Mouse (Mus musculus) kidney, embryonic 16.5 days (tissue): ENCODE results near the gene B230104I21Rik. TPM values are rescaled to one million over a fixed set of nuclear protein-coding genes. Genes with fewer than 3 reads are reported as not detected.

Source experiments
- ATAC-seq: fragments of 200-750 bp; cut with Nextera tagmentation; 2 replicates; pipeline ENCODE4 v1.8.0; 2017; ENCODE audit warnings: moderate TSS enrichment; ENCODE audit not compliant: low FRiP score, low TSS enrichment
- H3K27ac ChIP-seq: fragments of 300-500 bp; sonication (generic); 2 replicates; pipeline ENCODE4 v1.5.1; 2014; ENCODE audit warnings: low read length
- H3K27me3 ChIP-seq: fragments of 300-500 bp; sonication (generic); 2 replicates; pipeline ENCODE4 v1.6.1; 2014; ENCODE audit warnings: low read length, control low read depth, mixed read lengths; ENCODE audit not compliant: insufficient read depth
- H3K36me3 ChIP-seq: fragments of 300-500 bp; sonication (generic); 2 replicates; pipeline ENCODE4 v1.6.1; 2014; ENCODE audit warnings: low read length, control low read depth, mixed read lengths; ENCODE audit not compliant: insufficient read depth
- H3K4me1 ChIP-seq: fragments of 300-500 bp; sonication (generic); 2 replicates; pipeline ENCODE4 v1.6.1; 2014; ENCODE audit warnings: low read length, control low read depth, mixed read lengths; ENCODE audit not compliant: insufficient read depth
- H3K4me2 ChIP-seq: fragments of 300-500 bp; sonication (generic); replicated peaks from 2 replicates; pipeline ENCODE4 v1.6.1; 2014; ENCODE audit warnings: low read depth, low read length
- H3K4me3 ChIP-seq: fragments of 300-500 bp; sonication (generic); 2 replicates; pipeline ENCODE4 v1.5.1; 2014; ENCODE audit warnings: mild to moderate bottlenecking, low read length
- H3K9ac ChIP-seq: fragments of 300-500 bp; sonication (generic); replicated peaks from 2 replicates; pipeline ENCODE4 v1.6.1; 2014; ENCODE audit warnings: low read length
- H3K9me3 ChIP-seq: fragments of 300-500 bp; sonication (generic); 2 replicates; pipeline ENCODE4 v1.6.1; 2016; ENCODE audit warnings: low read length, control low read depth
- WGBS: fragments of 180-500 bp; shearing (Covaris S2); extraction: QIAGEN DNeasy Blood & Tissue Kit; methylation state at CpG from one replicate; pipeline ENCODE4 v1.1.7; 2014; 5-methylcytosine and 5-hydroxymethylcytosine counted together
- polyA plus RNA-seq: library from polyadenylated mRNA; unstranded; fragments of >200 nt; fragmentation: Nextera tagmentation; extraction: Ambion mirVana; gene quantifications from 2 replicates; pipeline ENCODE4 v1.2.1, GENCODE M21; 2015

Gene B230104I21Rik
- polyA plus RNA-seq, result 0.37 TPM in 1 of 2 replicates, not detected in the other

DNA sequence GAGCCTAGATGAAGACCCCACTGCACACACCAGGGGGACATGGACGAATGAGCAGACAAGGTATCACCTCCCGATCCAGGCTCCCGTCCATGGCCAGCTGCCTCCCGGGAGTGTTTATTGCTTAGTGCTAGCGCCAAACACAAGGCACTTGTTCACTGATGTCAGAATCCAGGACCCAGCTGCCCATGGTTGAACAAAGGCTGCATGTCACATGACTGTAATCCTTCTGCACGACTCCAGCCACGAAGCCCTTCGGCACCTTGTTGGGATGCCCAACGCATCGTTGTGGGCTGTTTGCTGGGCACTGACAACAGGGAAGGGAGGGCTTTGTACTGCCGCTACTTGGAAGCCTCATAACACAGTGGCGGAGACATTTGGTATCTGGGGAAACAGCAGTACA lies at the start of gene B230104I21Rik:
Gene B230104I21Rik, plus strand, starts transcription at position 367 of the 400 bp plus-strand sequence.
- H3K9ac ChIP-seq, result peak within 1 kb of the TSS; percentile 46; the same call in 1 of the 2 replicates
- ATAC-seq, result no peak
- H3K4me3 ChIP-seq, result peak within 1 kb of the TSS; percentile 10; the same call in 1 of the 2 replicates
- H3K9me3 ChIP-seq, result no peaks in the 10 kb centered on the region
- H3K27me3 ChIP-seq, result peaks cover 91% of the 10 kb centered on the region
- H3K4me1 ChIP-seq, result peaks cover 46% of the 10 kb centered on the region
- peak within 1 kb of the TSS; percentile 82 for H3K27ac ChIP-seq
- peak within 1 kb of the TSS; percentile 39 for H3K4me2 ChIP-seq
- WGBS, result 54% methylated on average over 12 of the region's 12 CpGs
- no peaks in the 10 kb centered on the region for H3K36me3 ChIP-seq

DNA sequence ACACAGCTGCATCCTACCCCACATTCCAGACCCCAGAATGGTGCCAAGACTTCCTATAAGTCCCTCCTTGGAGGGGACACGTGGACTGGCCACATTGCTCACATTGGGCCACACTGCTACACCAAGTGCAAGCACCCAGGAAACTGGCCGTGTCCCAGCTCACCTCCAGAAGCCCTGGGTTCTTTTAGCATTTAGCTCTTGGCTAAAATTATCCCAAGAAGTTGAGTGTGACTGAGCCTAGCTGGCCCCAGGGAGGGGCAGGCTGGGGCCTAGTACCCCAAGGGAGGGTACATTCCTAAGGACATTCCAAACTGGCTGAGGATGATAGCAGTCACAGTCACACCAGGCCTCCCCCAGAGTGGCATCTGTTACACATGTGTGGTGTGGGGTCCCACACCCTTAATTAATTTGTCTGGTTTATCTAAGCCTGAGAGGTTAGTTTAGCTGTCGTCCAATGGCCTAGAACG lies 42.2 kb upstream of the B230104I21Rik start:
- Histone ChIP-seq H3K27me3 (peaks cover 2% of the 10 kb centered on the region; the same call in 1 of the 2 replicates), H3K4me2 (no peak overlapping the region), H3K9me3 (no peaks in the 10 kb centered on the region), H3K36me3 (peaks cover 5% of the 10 kb centered on the region; the same call in 1 of the 2 replicates), H3K4me1 (peaks cover 46% of the 10 kb centered on the region), H3K4me3 (no peak overlapping the region), H3K9ac (peak overlapping the region; percentile 27), H3K27ac (peak overlapping the region; percentile 91)
- peak; percentile 70 for ATAC-seq
- 37% methylated on average over 4 of the region's 4 CpGs for WGBS

DNA sequence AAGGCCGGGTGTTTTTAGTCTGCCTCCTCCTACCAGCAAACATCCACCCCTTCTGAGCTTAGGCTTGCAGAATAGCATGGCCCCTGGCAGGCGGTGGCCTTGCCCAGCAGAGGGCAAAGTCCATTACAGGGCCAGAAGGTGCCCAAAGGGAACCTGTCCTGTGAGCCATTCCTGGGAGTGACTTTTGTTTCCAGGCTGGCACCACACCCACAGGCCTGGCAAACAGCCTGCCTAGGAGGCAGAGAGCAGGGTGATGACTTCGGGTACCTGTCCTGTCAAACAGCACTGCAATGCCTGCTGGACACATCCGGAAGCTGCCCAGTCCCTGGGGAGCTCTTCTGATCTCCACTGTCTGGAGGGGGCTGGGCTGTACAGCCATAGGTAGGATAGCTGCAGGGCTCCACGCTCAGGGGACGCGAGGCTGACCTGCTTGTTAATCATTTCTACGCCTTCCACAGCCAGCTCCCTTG lies 41.6 kb upstream of the B230104I21Rik start:
- Histone ChIP-seq H3K27ac (peak overlapping the region; percentile 91), H3K4me1 (peaks cover 46% of the 10 kb centered on the region), H3K4me2 (0 out of 2 replicates have a peak overlapping the region, but pooled peaks have one; percentile 14), H3K9me3 (no peaks in the 10 kb centered on the region), H3K4me3 (no peak overlapping the region), H3K9ac (0 out of 2 replicates have a peak overlapping the region, but pooled peaks have one; percentile 4), H3K36me3 (peaks cover 5% of the 10 kb centered on the region; the same call in 1 of the 2 replicates), H3K27me3 (peaks cover 7% of the 10 kb centered on the region)
- peak; percentile 82 for ATAC-seq
- WGBS, result 6% methylated on average over 8 of the region's 8 CpGs

DNA sequence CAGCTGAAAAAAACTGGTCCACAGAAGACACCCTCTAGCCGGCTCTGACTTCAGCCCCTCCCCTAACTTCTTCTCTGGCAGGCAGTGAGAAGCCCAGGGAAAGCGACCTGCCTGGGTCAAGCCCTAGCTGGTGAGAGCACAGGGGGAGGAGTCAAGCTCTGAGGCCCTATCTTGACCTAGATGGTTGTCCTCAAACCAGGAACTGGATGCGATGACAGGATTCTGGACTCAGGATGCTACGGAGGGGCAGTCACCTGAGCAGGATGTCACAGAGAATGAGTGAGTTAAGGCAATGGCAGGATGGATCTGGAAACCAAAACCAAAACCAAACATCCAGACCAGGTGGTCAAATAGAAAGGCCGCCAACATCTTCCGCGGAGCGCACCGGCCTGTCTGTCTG lies 38.2 kb upstream of the B230104I21Rik start:
- 23% methylated on average over 9 of the region's 9 CpGs for WGBS
- Histone ChIP-seq H3K9ac (peak overlapping the region; percentile 52), H3K4me1 (peaks cover 51% of the 10 kb centered on the region), H3K36me3 (no peaks in the 10 kb centered on the region), H3K27me3 (peaks cover 23% of the 10 kb centered on the region), H3K27ac (peak overlapping the region; percentile 79), H3K4me3 (peak overlapping the region; percentile 31), H3K4me2 (peak overlapping the region; percentile 43), H3K9me3 (no peaks in the 10 kb centered on the region)
- ATAC-seq, result peak; percentile 18

DNA sequence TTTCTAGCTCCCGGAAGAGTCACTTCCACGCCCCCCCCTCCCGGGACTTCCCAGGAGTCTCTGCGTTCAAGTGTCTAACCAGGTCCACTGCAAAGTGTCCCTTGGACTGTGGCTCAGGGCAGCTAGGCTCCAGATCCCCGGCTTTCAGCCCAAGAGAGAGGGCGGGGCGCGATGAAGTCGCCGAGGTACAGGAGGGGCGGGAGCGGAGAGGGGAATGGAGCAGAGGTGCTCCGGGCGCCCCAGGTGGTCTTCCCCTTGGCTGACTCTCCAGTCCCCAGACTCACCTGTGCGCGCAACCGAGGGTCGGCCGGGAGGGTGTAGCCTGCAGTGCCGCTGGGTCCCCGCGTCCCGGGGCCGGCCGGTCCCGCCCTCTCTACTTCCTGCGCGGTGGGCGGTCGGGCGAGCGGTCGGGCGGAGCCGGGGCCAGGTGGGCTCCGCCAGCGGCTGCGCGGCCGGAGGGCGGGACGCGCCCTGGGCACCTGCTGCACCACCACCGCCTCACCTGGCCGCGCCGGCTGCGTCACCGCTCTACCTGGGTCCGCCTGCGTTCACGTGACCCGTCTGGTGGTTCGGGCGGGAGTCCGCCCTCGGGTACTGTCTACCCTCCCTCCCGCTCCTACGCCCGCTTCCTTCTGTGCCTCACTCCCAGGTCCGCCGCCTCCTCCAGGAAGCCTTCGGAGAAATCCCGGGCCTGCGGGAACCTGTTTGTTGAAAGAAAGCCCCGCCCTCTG lies 36.2 kb upstream of the B230104I21Rik start:
- peak overlapping the region; percentile 66 for H3K9ac ChIP-seq
- H3K27me3 ChIP-seq, result peaks cover 23% of the 10 kb centered on the region
- H3K4me2 ChIP-seq, result peak overlapping the region; percentile 69
- no peaks in the 10 kb centered on the region for H3K9me3 ChIP-seq
- no peaks in the 10 kb centered on the region for H3K36me3 ChIP-seq
- ATAC-seq, result peak; percentile 80
- under 1% methylated on average over 62 of the region's 66 CpGs for WGBS
- H3K27ac ChIP-seq, result peak overlapping the region; percentile 91
- H3K4me3 ChIP-seq, result peak overlapping the region; percentile 59
- H3K4me1 ChIP-seq, result peaks cover 33% of the 10 kb centered on the region

DNA sequence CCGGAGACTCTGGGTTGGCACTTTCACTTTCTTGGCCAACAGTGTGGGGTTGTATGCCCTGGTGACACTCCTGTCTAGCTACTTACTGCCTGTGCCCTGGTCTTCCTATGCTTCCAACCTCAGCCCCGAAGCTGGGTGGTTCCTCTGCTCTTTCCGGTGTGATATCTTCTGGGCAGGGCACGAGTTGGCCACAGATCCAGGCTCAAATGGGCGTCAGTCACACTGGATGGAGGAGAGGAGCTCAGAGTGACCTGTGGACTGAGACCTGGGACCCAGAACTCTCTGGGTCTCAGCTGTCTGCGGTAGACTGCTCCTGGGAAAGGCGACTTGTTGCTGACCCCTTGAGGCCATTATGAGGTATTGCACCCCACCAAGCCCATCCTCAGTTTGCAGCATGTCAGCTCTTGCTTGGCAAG lies 34.5 kb upstream of the B230104I21Rik start, which contains the start of gene Arhgef16:
Gene Arhgef16, minus strand, starts transcription at position 211 of the 416 bp plus-strand sequence.
- Histone ChIP-seq H3K9ac (no peak within 1 kb of the TSS; the same call in 1 of the 2 replicates), H3K27ac (no peak within 1 kb of the TSS), H3K4me2 (0 out of 2 replicates have a peak within 1 kb of the TSS, but pooled peaks have one; percentile 69), H3K27me3 (peaks cover 23% of the 10 kb centered on the region), H3K4me3 (peak within 1 kb of the TSS; percentile 59; the same call in 1 of the 2 replicates), H3K9me3 (no peaks in the 10 kb centered on the region), H3K36me3 (no peaks in the 10 kb centered on the region), H3K4me1 (peaks cover 22% of the 10 kb centered on the region)
- no peak for ATAC-seq
- WGBS, result 20% methylated on average over 7 of the region's 7 CpGs

DNA sequence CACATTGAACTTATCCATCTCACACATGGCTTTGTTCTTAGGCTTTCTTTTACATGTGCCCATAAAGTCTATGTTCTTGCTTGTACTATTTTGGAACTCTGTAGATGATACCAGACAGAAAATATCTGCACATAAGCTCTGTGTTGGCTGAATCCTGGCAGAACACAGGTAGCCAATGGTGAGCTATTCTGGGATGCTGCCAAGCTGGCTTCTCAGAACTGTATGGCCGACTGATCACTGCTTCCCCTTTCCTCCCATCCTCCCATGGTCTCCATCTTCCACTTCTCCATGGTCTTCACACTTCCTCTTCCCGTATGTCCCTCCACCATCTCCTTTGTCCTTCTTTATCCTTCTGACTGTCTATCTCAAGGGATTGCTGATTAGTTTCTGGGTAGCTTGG lies 26.8 kb upstream of the B230104I21Rik start:
- ATAC-seq, result no peak
- no peaks in the 10 kb centered on the region; the same call in 1 of the 2 replicates for H3K9me3 ChIP-seq
- H3K4me2 ChIP-seq, result no peak overlapping the region
- no peak overlapping the region for H3K4me3 ChIP-seq
- no peak overlapping the region for H3K27ac ChIP-seq
- H3K27me3 ChIP-seq, result no peaks in the 10 kb centered on the region
- WGBS, result 79% methylated on average over 2 of the region's 2 CpGs
- no peaks in the 10 kb centered on the region for H3K36me3 ChIP-seq
- no peak overlapping the region for H3K9ac ChIP-seq
- H3K4me1 ChIP-seq, result no peaks in the 10 kb centered on the region

DNA sequence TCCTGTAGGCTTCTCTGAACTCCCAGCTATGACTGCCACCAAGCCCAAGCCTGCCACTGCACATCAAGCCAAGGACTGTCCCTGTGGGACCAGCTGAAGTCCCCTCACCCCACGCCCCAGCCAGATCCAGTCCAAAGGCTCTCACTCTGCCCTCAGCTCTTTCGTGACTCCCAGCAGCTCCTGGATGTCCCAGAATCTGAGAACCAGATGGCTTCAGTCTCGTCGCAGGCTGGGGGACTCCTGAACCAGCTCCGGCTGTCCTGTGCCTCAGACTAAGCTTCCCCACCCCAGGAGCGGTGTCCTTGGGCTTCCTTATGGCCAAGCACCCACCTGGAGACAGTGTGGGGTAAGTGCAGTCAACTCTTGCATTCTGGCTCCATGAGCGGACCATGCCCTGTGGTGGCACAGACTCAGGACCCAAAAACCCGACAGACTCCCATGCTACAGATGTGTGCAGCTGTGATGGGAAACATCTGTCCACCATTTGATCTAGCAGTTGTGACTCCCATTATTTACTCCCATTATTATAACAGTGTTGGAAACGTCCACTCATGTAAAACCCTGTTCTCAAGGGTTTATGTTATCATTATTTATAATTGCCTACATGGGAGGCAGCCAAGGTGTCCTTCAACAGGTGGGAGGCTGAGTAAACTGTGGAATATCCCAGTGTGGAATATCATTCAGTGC lies 25.2 kb upstream of the B230104I21Rik start:
- H3K9me3 ChIP-seq, result no peaks in the 10 kb centered on the region; the same call in 1 of the 2 replicates

DNA sequence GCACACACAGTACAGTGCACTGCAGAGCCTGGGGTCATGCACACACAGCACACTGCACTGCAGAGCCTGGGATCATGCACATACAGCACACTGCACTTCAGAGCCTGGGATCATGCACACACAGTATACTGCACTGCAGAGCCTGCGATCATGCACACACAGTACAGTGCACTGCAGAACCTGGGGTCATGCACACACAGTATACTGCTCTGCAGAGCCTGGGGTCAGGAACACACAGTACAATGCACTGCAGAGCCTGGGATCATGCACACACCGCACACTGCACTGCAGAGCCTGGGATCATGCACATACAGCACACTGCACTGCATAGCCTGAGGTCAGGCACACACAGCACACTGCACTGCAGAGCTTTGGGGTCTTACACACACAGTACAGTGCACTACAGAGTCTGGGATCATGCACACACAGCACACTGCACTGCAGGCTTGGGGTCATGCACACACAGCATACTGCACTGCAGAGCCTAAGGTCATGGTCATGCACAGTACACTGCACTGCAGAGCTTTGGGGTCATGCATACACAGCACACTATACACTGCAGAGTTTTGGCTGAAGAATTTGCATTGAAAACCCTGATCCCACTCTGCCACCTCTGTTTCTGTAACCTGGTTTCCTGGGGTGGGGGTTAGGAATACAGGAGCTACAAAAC lies 23.6 kb upstream of the B230104I21Rik start:
- Histone ChIP-seq H3K36me3 (no peaks in the 10 kb centered on the region), H3K4me3 (no peak overlapping the region), H3K4me1 (no peaks in the 10 kb centered on the region), H3K27ac (no peak overlapping the region), H3K9ac (no peak overlapping the region), H3K9me3 (no peaks in the 10 kb centered on the region; the same call in 1 of the 2 replicates), H3K27me3 (no peaks in the 10 kb centered on the region), H3K4me2 (no peak overlapping the region)
- 84% methylated on average over 2 of the region's 2 CpGs for WGBS
- peak; percentile 42; the same call in 1 of the 2 replicates for ATAC-seq

More for the DNA sequence above, 25.2 kb upstream of the B230104I21Rik start:
- H3K9ac ChIP-seq, result no peak overlapping the region
- H3K27ac ChIP-seq, result no peak overlapping the region
- H3K4me3 ChIP-seq, result no peak overlapping the region
- H3K27me3 ChIP-seq, result no peaks in the 10 kb centered on the region
- no peak overlapping the region for H3K4me2 ChIP-seq
- no peaks in the 10 kb centered on the region for H3K36me3 ChIP-seq
- no peak for ATAC-seq
- 65% methylated on average over 9 of the region's 9 CpGs for WGBS
- no peaks in the 10 kb centered on the region for H3K4me1 ChIP-seq
